Mouse (Mus musculus): Measurements from ENCODE around the gene Lrrc14b. TPM values are rescaled to one million over a fixed set of nuclear protein-coding genes. Genes with fewer than 3 reads are reported as not detected.
A peak's percentile ranks its signal among the peaks of the same experiment; 100 is the strongest.

Gene Lrrc14b
- polyA plus RNA-seq, 1 experiment from 2014 or later, result not detected

DNA sequence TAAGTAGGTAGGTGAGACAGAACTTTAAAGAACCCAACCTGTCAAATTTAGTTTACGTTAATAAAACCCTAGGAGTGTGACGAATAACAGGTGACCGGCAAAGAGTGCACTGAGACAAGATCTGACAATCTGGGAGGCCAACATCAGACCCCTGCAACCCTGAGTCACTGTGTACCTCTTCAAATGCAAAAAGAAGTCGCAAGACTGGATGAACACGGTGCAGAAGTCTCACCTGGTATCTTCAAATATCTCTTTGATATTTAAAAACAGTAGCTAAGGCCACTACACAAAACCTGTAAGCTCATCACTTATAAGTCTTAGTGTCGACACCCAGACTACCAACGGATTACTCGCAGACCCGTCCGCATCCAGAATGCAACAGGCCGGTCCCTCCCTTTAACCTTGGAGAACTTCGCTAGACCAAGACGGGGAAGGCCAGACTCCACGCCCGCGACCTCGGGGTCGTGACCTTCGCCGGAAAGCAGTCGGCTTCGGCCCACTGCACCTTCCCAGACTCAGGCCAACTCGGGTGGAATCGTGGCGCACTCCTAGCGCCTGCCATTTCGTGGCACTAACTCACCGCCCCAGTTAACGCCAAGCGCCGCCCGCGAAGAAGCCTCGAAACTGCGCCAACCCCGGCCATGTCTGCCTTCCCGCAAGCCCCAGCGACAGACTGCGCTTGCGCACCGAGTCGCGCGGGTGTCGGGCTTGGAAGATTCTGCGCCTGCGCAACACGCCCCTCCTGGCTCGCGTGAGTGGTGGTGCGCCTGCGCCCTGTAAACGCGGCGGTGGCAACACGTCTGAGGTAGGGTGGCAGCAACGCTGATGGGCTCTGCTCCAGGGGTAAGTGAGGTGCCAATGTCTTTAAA is 14.0 kb downstream of the Lrrc14b start, which contains the start of the genes Sdha and Ccdc127:
TSS of gene Sdha (minus strand) at position 715 of the 869 bp plus-strand sequence.
TSS of gene Ccdc127 (plus strand) at position 744 of the 869 bp plus-strand sequence.
- H3K4me3 ChIP-seq (replicated peaks), result peak within 1 kb of the TSS; percentile 57
- H3K4me2 ChIP-seq, result peak within 1 kb of the TSS; percentile 53
- H3K36me3 ChIP-seq (replicated peaks), result peaks cover 21% of the 10 kb centered on the region
- H3K4me1 ChIP-seq, result peaks cover 20% of the 10 kb centered on the region
- H3K9ac ChIP-seq, result peak within 1 kb of the TSS; percentile 77
- WGBS, result 2% methylated on average over 57 of the region's 57 CpGs
- H3K9me3 ChIP-seq, result no peaks in the 10 kb centered on the region
- peak within 1 kb of the TSS; percentile 61 for H3K27ac ChIP-seq
- no peaks in the 10 kb centered on the region for H3K27me3 ChIP-seq
- ATAC-seq (ENCODE audit: low FRiP score), result peak; percentile 97

DNA sequence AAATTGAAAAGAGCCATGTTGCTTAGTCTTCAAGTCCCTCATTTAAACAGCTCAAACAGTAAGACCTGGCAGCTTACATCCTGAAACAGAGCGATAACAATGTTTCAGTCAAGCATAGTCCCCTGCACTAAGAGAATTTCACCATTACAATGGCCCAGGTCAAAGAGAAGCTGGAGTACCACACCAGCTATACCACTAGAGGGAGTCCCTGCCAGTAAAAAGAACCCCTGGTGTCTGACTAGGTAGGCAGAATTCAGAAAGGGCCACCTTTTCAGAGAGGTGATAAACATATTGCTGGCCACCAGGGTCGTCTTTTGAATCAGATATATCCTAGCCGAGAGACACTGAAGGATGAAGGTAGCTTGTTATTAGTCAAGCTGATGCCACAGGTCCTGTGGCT is 22.8 kb downstream of the Lrrc14b start:
- Histone ChIP-seq H3K9me3 (no peaks in the 10 kb centered on the region), H3K36me3 (replicated peaks) (peaks cover 60% of the 10 kb centered on the region), H3K4me3 (replicated peaks) (no peak overlapping the region), H3K4me2 (no peak overlapping the region), H3K27me3 (no peaks in the 10 kb centered on the region), H3K9ac (no peak overlapping the region), H3K4me1 (no peaks in the 10 kb centered on the region), H3K27ac (no peak overlapping the region)
- WGBS, result 47% methylated on average over 3 of the region's 3 CpGs
- ATAC-seq (ENCODE audit: low FRiP score), result no peak; the same call in 1 of the 2 replicates

DNA sequence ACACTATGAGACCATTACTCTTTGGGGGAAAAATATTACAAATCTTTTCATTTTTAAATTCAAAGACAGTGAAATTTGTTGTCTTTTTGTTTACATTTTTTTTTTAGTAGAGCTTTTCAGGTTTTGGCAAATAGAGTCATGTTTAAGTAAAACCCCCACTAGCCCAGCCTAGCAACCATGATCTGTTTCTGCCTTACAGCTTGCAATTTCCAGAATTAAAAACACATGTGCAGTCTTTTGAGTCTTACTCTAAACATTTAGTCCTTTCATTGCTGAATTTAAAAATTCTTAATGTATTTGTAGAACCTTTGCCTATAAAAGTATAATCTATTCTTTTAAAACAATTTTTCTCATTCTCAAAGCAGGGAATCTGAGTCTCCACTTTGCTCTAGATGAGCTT is 34.5 kb downstream of the Lrrc14b start:
- Histone ChIP-seq H3K27ac (no peak overlapping the region), H3K36me3 (replicated peaks) (peaks cover 78% of the 10 kb centered on the region), H3K4me1 (no peaks in the 10 kb centered on the region), H3K9me3 (no peaks in the 10 kb centered on the region), H3K4me2 (no peak overlapping the region), H3K4me3 (replicated peaks) (no peak overlapping the region), H3K9ac (no peak overlapping the region), H3K27me3 (no peaks in the 10 kb centered on the region)
- ATAC-seq (ENCODE audit: low FRiP score), result no peak

DNA sequence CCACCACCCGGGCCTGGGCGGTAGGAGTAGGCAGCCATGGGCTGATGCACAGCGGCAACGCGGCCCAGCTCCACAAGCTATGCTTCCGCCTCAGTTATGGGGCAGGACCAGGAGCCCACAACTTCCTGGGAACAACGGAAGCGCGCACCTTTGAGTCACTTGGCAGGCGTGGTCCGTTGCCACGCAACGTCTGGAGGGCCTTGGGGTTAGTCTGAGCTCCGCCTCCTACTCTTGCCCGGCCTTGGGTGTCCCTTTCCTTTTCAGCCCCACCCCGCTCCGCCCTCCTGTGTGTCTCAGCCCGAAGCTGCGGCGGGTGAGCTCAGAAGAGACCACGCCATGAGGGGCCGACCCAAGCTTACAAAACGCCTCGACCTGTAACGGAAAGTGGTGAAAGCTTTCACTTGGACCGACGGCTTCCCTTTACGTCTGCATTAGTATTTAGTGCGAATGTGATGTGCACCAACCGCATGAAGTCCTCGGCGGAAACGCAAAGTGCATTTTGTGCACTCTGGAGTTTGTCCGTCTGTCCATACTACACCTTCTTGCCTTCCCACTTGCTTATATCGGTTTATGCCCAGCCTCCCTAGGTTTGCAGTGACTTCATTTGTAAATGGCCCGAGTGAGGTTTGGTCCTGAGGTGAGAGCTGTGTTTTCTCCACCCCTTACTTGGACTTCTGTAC is 46.5 kb downstream of the Lrrc14b start, which contains the start of gene Pdcd6:
TSS of gene Pdcd6 (minus strand) at position 411 of the 680 bp plus-strand sequence.
- no peak within 1 kb of the TSS for H3K27ac ChIP-seq
- ATAC-seq (ENCODE audit: low FRiP score), result peak; percentile 98

DNA sequence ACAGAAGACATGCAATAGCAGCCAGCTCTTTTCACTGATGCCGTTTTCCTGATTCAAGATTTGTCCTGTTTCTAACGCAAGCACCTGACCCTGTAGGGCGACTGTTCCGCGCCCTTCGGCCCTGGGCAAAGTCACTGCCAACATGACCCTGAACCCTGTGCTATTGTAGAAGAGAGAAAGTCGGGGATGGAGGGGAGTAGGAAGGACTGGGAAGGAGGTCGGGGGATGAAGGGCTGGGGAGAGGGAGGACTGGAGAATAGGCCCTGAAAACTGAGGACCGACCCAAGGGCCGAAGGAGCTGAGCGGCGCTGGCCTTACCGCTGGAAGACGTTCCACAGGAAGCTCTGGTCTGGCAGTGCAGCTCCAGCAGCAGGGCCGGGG is 47.0 kb downstream of the Lrrc14b start:
- Histone ChIP-seq H3K27me3 (no peaks in the 10 kb centered on the region), H3K4me1 (peaks cover 15% of the 10 kb centered on the region), H3K4me2 (peak overlapping the region; percentile 84), H3K4me3 (replicated peaks) (peak overlapping the region; percentile 87), H3K27ac (no peak overlapping the region), H3K9me3 (no peaks in the 10 kb centered on the region), H3K9ac (peak overlapping the region; percentile 71), H3K36me3 (replicated peaks) (peaks cover 17% of the 10 kb centered on the region)
- WGBS, result 4% methylated on average over 15 of the region's 15 CpGs
- ATAC-seq (ENCODE audit: low FRiP score), result no peak; the same call in 1 of the 2 replicates

More for the DNA sequence above, 46.5 kb downstream of the Lrrc14b start, which contains the start of gene Pdcd6:
- WGBS, result under 1% methylated on average over 36 of the region's 36 CpGs
- no peaks in the 10 kb centered on the region for H3K27me3 ChIP-seq
- peaks cover 15% of the 10 kb centered on the region for H3K4me1 ChIP-seq
- H3K36me3 ChIP-seq (replicated peaks), result peaks cover 22% of the 10 kb centered on the region
- peak within 1 kb of the TSS; percentile 71 for H3K9ac ChIP-seq
- H3K4me3 ChIP-seq (replicated peaks), result peak within 1 kb of the TSS; percentile 87
- H3K9me3 ChIP-seq, result no peaks in the 10 kb centered on the region
- peak within 1 kb of the TSS; percentile 84 for H3K4me2 ChIP-seq

GRCm38 (mm10) chr13:74316386-74316785 is 47.4 kb downstream of the Lrrc14b start:
- Histone ChIP-seq H3K4me1 (peaks cover 15% of the 10 kb centered on the region), H3K27ac (no peak overlapping the region), H3K27me3 (no peaks in the 10 kb centered on the region), H3K36me3 (replicated peaks) (peaks cover 13% of the 10 kb centered on the region), H3K4me2 (peak overlapping the region; percentile 84), H3K9ac (peak overlapping the region; percentile 71), H3K4me3 (replicated peaks) (peak overlapping the region; percentile 87), H3K9me3 (no peaks in the 10 kb centered on the region)
- 29% methylated on average over 4 of the region's 4 CpGs for WGBS
- ATAC-seq (ENCODE audit: low FRiP score), result no peak

DNA sequence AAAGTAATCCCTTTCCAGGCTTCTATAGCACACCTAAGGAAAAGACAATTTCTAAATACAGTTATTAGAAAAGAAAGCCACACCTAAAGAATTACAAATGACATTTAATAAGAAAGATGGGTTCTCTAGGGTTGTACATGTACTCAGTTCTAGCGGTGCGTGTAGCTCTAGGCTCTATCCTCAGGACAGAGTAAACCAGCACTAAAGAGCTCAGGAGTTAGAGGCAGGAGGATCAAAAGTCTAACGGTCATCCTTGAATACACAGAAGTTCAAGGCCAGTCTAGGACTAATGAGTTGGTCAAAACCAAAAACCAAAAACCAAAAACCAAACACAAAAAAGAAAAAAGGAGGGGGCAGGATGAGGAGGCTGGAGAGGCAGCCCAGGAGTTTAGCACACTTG is 49.2 kb downstream of the Lrrc14b start:
- no peak for ATAC-seq (ENCODE audit: low FRiP score)
- Histone ChIP-seq H3K4me3 (replicated peaks) (no peak overlapping the region), H3K4me1 (peaks cover 15% of the 10 kb centered on the region), H3K27me3 (no peaks in the 10 kb centered on the region), H3K36me3 (replicated peaks) (peaks cover 13% of the 10 kb centered on the region), H3K27ac (no peak overlapping the region), H3K4me2 (no peak overlapping the region), H3K9ac (no peak overlapping the region), H3K9me3 (no peaks in the 10 kb centered on the region)
- WGBS, result 95% methylated on average over 3 of the region's 3 CpGs

MicroRNAs within 50 kb of the gene (microRNA counts, 519-probe panel; counts per million panel counts)
- microRNA mmu-miR-692, result not detected

Small RNA genes lying within 50 kb of the gene (microRNA-seq; reads per million reads assigned to microRNA genes)
- gene Mir692-3, result not detected

Other genes starting within 250 kb of the Lrrc14b start
- gene Slc9a3, start 242.5 kb downstream of the Lrrc14b start, polyA plus RNA-seq (2016; fragmentation: Nextera tagmentation; extraction: Ambion mirVana), result not detected in 2 replicates
- 80.6 and 87.3 TPM in 2 replicates for gene Exoc3, start 155.3 kb downstream of the Lrrc14b start, polyA plus RNA-seq (2016; fragmentation: Nextera tagmentation; extraction: Ambion mirVana)
- 1.4 and 2.0 TPM in 2 replicates for gene Ahrr, start 71.7 kb downstream of the Lrrc14b start, polyA plus RNA-seq (2016; fragmentation: Nextera tagmentation; extraction: Ambion mirVana)
- 105 and 114 TPM in 2 replicates for gene Pdcd6, start 46.4 kb downstream of the Lrrc14b start, polyA plus RNA-seq (2016; fragmentation: Nextera tagmentation; extraction: Ambion mirVana)
- gene Sdha, start 13.7 kb downstream of the Lrrc14b start, polyA plus RNA-seq (2016; fragmentation: Nextera tagmentation; extraction: Ambion mirVana), result 231 and 233 TPM in 2 replicates
- 60.2 and 67.6 TPM in 2 replicates for gene Ccdc127, start 13.7 kb downstream of the Lrrc14b start, polyA plus RNA-seq (2016; fragmentation: Nextera tagmentation; extraction: Ambion mirVana)
- 3.1 and 3.2 TPM in 2 replicates for gene Zfp72, start 26.8 kb upstream of the Lrrc14b start, polyA plus RNA-seq (2016; fragmentation: Nextera tagmentation; extraction: Ambion mirVana)
- gene Ftl1-ps1, start 35.7 kb upstream of the Lrrc14b start, polyA plus RNA-seq (2016; fragmentation: Nextera tagmentation; extraction: Ambion mirVana), result 87.6 and 99.5 TPM in 2 replicates
- gene Zfp825, start 130.0 kb upstream of the Lrrc14b start, polyA plus RNA-seq (2016; fragmentation: Nextera tagmentation; extraction: Ambion mirVana), result 19.5 and 20.4 TPM in 2 replicates

Data from forebrain, embryonic 12.5 days (tissue).